Mouse (Mus musculus): ENCODE results near the gene Prr5l. TPM values are rescaled to one million over a fixed set of nuclear protein-coding genes. Genes with fewer than 3 reads are reported as not detected.

Prr5l gene
- polyA plus RNA-seq, 1 experiment from 2014 or later = 5.5 TPM

GRCm38 (mm10) chr2:101826186-101826707 is 56.6 kb downstream of the Prr5l start:
- H3K27ac ChIP-seq (ENCODE audit: low read length) = no peak overlapping the region
- H3K27me3 ChIP-seq (replicated peaks; ENCODE audit: control insufficient read depth, insufficient read depth, low read length) = no peaks in the 10 kb centered on the region
- H3K4me2 ChIP-seq (ENCODE audit: low read length) = no peak overlapping the region
- no peaks in the 10 kb centered on the region for H3K36me3 ChIP-seq (ENCODE audit: control insufficient read depth, insufficient read depth)
- no peak for ATAC-seq
- no peak overlapping the region for H3K9ac ChIP-seq (replicated peaks; ENCODE audit: low read depth, low read length)
- no peak overlapping the region for H3K4me3 ChIP-seq (replicated peaks; ENCODE audit: low read length)
- H3K4me1 ChIP-seq (replicated peaks; ENCODE audit: control insufficient read depth, insufficient read depth, low read length) = no peaks in the 10 kb centered on the region; the same call in 1 of the 2 replicates
- no peaks in the 10 kb centered on the region for H3K9me3 ChIP-seq (ENCODE audit: control insufficient read depth, low read length)
- 61% methylated on average over 2 of the region's 2 CpGs for WGBS

- no peak overlapping the region for H3K4me2 ChIP-seq (ENCODE audit: low read length)
- H3K27me3 ChIP-seq (replicated peaks; ENCODE audit: control insufficient read depth, insufficient read depth, low read length) = no peaks in the 10 kb centered on the region
- no peaks in the 10 kb centered on the region for H3K9me3 ChIP-seq (ENCODE audit: control insufficient read depth, low read length)
- no peak overlapping the region for H3K4me3 ChIP-seq (replicated peaks; ENCODE audit: low read length)
- no peak overlapping the region for H3K9ac ChIP-seq (replicated peaks; ENCODE audit: low read depth, low read length)
- no peak for ATAC-seq
- H3K4me1 ChIP-seq (replicated peaks; ENCODE audit: control insufficient read depth, insufficient read depth, low read length) = no peaks in the 10 kb centered on the region; the same call in 1 of the 2 replicates
- no peak overlapping the region for H3K27ac ChIP-seq (ENCODE audit: low read length)
- 80% methylated on average over 9 of the region's 9 CpGs for WGBS
- H3K36me3 ChIP-seq (ENCODE audit: control insufficient read depth, insufficient read depth) = no peaks in the 10 kb centered on the region
Observed at GRCm38 (mm10) chr2:101825226-101826120, 57.4 kb downstream of the Prr5l start.

- Histone ChIP-seq H3K4me2 (ENCODE audit: low read length) (no peak overlapping the region), H3K4me3 (replicated peaks; ENCODE audit: low read length) (no peak overlapping the region), H3K27me3 (replicated peaks; ENCODE audit: control insufficient read depth, insufficient read depth, low read length) (no peaks in the 10 kb centered on the region), H3K36me3 (ENCODE audit: control insufficient read depth, insufficient read depth) (no peaks in the 10 kb centered on the region), H3K9ac (replicated peaks; ENCODE audit: low read depth, low read length) (no peak overlapping the region), H3K9me3 (ENCODE audit: control insufficient read depth, low read length) (no peaks in the 10 kb centered on the region), H3K4me1 (replicated peaks; ENCODE audit: control insufficient read depth, insufficient read depth, low read length) (no peaks in the 10 kb centered on the region), H3K27ac (ENCODE audit: low read length) (no peak overlapping the region)
- 60% methylated on average over 3 of the region's 4 CpGs for WGBS
- no peak for ATAC-seq
Observed at GRCm38 (mm10) chr2:101823821-101824220, 59.0 kb downstream of the Prr5l start.

GRCm38 (mm10) chr2:101822785-101823184 is 60.0 kb downstream of the Prr5l start:
- no peak overlapping the region for H3K9ac ChIP-seq (replicated peaks; ENCODE audit: low read depth, low read length)
- H3K9me3 ChIP-seq (ENCODE audit: control insufficient read depth, low read length) = no peaks in the 10 kb centered on the region
- H3K4me3 ChIP-seq (replicated peaks; ENCODE audit: low read length) = no peak overlapping the region
- no peak for ATAC-seq
- no peaks in the 10 kb centered on the region for H3K4me1 ChIP-seq (replicated peaks; ENCODE audit: control insufficient read depth, insufficient read depth, low read length)
- H3K4me2 ChIP-seq (ENCODE audit: low read length) = no peak overlapping the region
- H3K27ac ChIP-seq (ENCODE audit: low read length) = no peak overlapping the region
- H3K36me3 ChIP-seq (ENCODE audit: control insufficient read depth, insufficient read depth) = no peaks in the 10 kb centered on the region
- 85% methylated on average over 13 of the region's 13 CpGs for WGBS
- no peaks in the 10 kb centered on the region for H3K27me3 ChIP-seq (replicated peaks; ENCODE audit: control insufficient read depth, insufficient read depth, low read length)

- Histone ChIP-seq H3K4me2 (ENCODE audit: low read length) (no peak overlapping the region), H3K4me1 (replicated peaks; ENCODE audit: control insufficient read depth, insufficient read depth, low read length) (no peaks in the 10 kb centered on the region), H3K27me3 (replicated peaks; ENCODE audit: control insufficient read depth, insufficient read depth, low read length) (no peaks in the 10 kb centered on the region), H3K4me3 (replicated peaks; ENCODE audit: low read length) (no peak overlapping the region), H3K27ac (ENCODE audit: low read length) (no peak overlapping the region), H3K9ac (replicated peaks; ENCODE audit: low read depth, low read length) (no peak overlapping the region), H3K9me3 (ENCODE audit: control insufficient read depth, low read length) (no peaks in the 10 kb centered on the region), H3K36me3 (ENCODE audit: control insufficient read depth, insufficient read depth) (no peaks in the 10 kb centered on the region)
- 72% methylated on average over 1 of the region's 1 CpGs for WGBS
- no peak for ATAC-seq
Observed at GRCm38 (mm10) chr2:101820816-101821215, 62.0 kb downstream of the Prr5l start.

GRCm38 (mm10) chr2:101818986-101819764 is 63.7 kb downstream of the Prr5l start:
- H3K36me3 ChIP-seq (ENCODE audit: control insufficient read depth, insufficient read depth) = no peaks in the 10 kb centered on the region
- no peak for ATAC-seq
- no peak overlapping the region for H3K4me3 ChIP-seq (replicated peaks; ENCODE audit: low read length)
- H3K27ac ChIP-seq (ENCODE audit: low read length) = no peak overlapping the region
- 74% methylated on average over 7 of the region's 7 CpGs for WGBS
- no peaks in the 10 kb centered on the region for H3K9me3 ChIP-seq (ENCODE audit: control insufficient read depth, low read length)
- H3K27me3 ChIP-seq (replicated peaks; ENCODE audit: control insufficient read depth, insufficient read depth, low read length) = no peaks in the 10 kb centered on the region
- H3K4me2 ChIP-seq (ENCODE audit: low read length) = no peak overlapping the region
- no peaks in the 10 kb centered on the region for H3K4me1 ChIP-seq (replicated peaks; ENCODE audit: control insufficient read depth, insufficient read depth, low read length)
- H3K9ac ChIP-seq (replicated peaks; ENCODE audit: low read depth, low read length) = no peak overlapping the region

GRCm38 (mm10) chr2:101816646-101817308 is 66.0 kb downstream of the Prr5l start:
- no peaks in the 10 kb centered on the region for H3K27me3 ChIP-seq (replicated peaks; ENCODE audit: control insufficient read depth, insufficient read depth, low read length)
- 84% methylated on average over 3 of the region's 3 CpGs for WGBS
- H3K9ac ChIP-seq (replicated peaks; ENCODE audit: low read depth, low read length) = no peak overlapping the region
- no peak overlapping the region for H3K4me3 ChIP-seq (replicated peaks; ENCODE audit: low read length)
- H3K4me1 ChIP-seq (replicated peaks; ENCODE audit: control insufficient read depth, insufficient read depth, low read length) = no peaks in the 10 kb centered on the region
- no peak for ATAC-seq
- no peak overlapping the region for H3K27ac ChIP-seq (ENCODE audit: low read length)
- no peaks in the 10 kb centered on the region for H3K9me3 ChIP-seq (ENCODE audit: control insufficient read depth, low read length)
- no peaks in the 10 kb centered on the region for H3K36me3 ChIP-seq (ENCODE audit: control insufficient read depth, insufficient read depth)
- H3K4me2 ChIP-seq (ENCODE audit: low read length) = no peak overlapping the region

- Histone ChIP-seq H3K4me3 (replicated peaks; ENCODE audit: low read length) (no peak overlapping the region), H3K4me2 (ENCODE audit: low read length) (no peak overlapping the region), H3K9me3 (ENCODE audit: control insufficient read depth, low read length) (no peaks in the 10 kb centered on the region), H3K9ac (replicated peaks; ENCODE audit: low read depth, low read length) (no peak overlapping the region), H3K27me3 (replicated peaks; ENCODE audit: control insufficient read depth, insufficient read depth, low read length) (no peaks in the 10 kb centered on the region), H3K27ac (ENCODE audit: low read length) (no peak overlapping the region), H3K36me3 (ENCODE audit: control insufficient read depth, insufficient read depth) (no peaks in the 10 kb centered on the region), H3K4me1 (replicated peaks; ENCODE audit: control insufficient read depth, insufficient read depth, low read length) (no peaks in the 10 kb centered on the region)
- 41% methylated on average over 5 of the region's 5 CpGs for WGBS
- ATAC-seq = no peak
Observed at GRCm38 (mm10) chr2:101815250-101815934, 67.4 kb downstream of the Prr5l start.

All from forebrain, embryonic 16.5 days (tissue).